Mouse (Mus musculus) frontal cortex, postnatal 14 days (tissue): Measurements from ENCODE around the gene Pdlim5.
"Not testable (repeated sequence)": the region's sequence is repeated elsewhere in the genome, so short reads cannot be mapped to it uniquely, and the experiment has no call there.

ENCODE experiments used
- DNase-seq, 2 experiments: peaks; one replicate each; pipeline ENCODE4 v3.0.0; 2022; ENCODE audit warnings: low spot score in 2 of 2

Gene Pdlim5

GRCm38 (mm10) chr3:142274993-142275392 is 120.5 kb downstream of the Pdlim5 start:
- no peak for DNase-seq

- no peak for DNase-seq
Measured at GRCm38 (mm10) chr3:142274451-142274850, 121.0 kb downstream of the Pdlim5 start.

- no peak for DNase-seq
Measured at GRCm38 (mm10) chr3:142273265-142273664, 122.2 kb downstream of the Pdlim5 start.

GRCm38 (mm10) chr3:142256371-142256770 is 139.1 kb downstream of the Pdlim5 start:
- no peak for DNase-seq

- no peak for DNase-seq
Measured at GRCm38 (mm10) chr3:142252086-142252485, 143.4 kb downstream of the Pdlim5 start.

GRCm38 (mm10) chr3:142249458-142249857 is 146.0 kb downstream of the Pdlim5 start:
- DNase-seq: no peak

- DNase-seq: no peak
Measured at GRCm38 (mm10) chr3:142243263-142243662, 152.2 kb downstream of the Pdlim5 start.

- no peak for DNase-seq
Measured at GRCm38 (mm10) chr3:142239298-142239697, 156.2 kb downstream of the Pdlim5 start.

GRCm38 (mm10) chr3:142238260-142239046 is 157.0 kb downstream of the Pdlim5 start:
- no peak for DNase-seq

GRCm38 (mm10) chr3:142237621-142238020 is 157.9 kb downstream of the Pdlim5 start:
- no peak for DNase-seq

- no peak for DNase-seq
Measured at GRCm38 (mm10) chr3:142233606-142234465, 161.7 kb downstream of the Pdlim5 start.

GRCm38 (mm10) chr3:142228665-142229064 is 166.8 kb downstream of the Pdlim5 start:
- no peak for DNase-seq

- DNase-seq: no peak
Measured at GRCm38 (mm10) chr3:142222471-142223103, 172.9 kb downstream of the Pdlim5 start.

- DNase-seq: no peak
Measured at GRCm38 (mm10) chr3:142219910-142220309, 175.6 kb downstream of the Pdlim5 start.

GRCm38 (mm10) chr3:142212821-142213220 is 182.7 kb downstream of the Pdlim5 start:
- no peak for DNase-seq

- DNase-seq: no peak
Measured at GRCm38 (mm10) chr3:142212186-142212585, 183.3 kb downstream of the Pdlim5 start.

GRCm38 (mm10) chr3:142209981-142210380 is 185.5 kb downstream of the Pdlim5 start:
- DNase-seq: no peak

- no peak for DNase-seq
Measured at GRCm38 (mm10) chr3:142209057-142209456, 186.4 kb downstream of the Pdlim5 start.

- no peak for DNase-seq
Measured at GRCm38 (mm10) chr3:142207488-142207887, 188.0 kb downstream of the Pdlim5 start.

- no peak for DNase-seq
Measured at GRCm38 (mm10) chr3:142206316-142206715, 189.2 kb downstream of the Pdlim5 start.

- DNase-seq: no peak
Measured at GRCm38 (mm10) chr3:142196142-142196541, 199.4 kb downstream of the Pdlim5 start.

- not testable (repeated sequence) for DNase-seq
Measured at GRCm38 (mm10) chr3:142191627-142192026, 203.9 kb downstream of the Pdlim5 start.
